Mouse (Mus musculus): ENCODE data around the gene Trmt13. TPM values are rescaled to one million over a fixed set of nuclear protein-coding genes. Genes with fewer than 3 reads are reported as not detected.

Trmt13 gene
- polyA plus RNA-seq (2014; fragmentation: Illumina TruSeq; extraction: RNeasy Lipid Tissue Mini Kit (QIAGEN cat#74804); ENCODE audit: low read depth, low replicate concordance): 44.0 TPM

DNA sequence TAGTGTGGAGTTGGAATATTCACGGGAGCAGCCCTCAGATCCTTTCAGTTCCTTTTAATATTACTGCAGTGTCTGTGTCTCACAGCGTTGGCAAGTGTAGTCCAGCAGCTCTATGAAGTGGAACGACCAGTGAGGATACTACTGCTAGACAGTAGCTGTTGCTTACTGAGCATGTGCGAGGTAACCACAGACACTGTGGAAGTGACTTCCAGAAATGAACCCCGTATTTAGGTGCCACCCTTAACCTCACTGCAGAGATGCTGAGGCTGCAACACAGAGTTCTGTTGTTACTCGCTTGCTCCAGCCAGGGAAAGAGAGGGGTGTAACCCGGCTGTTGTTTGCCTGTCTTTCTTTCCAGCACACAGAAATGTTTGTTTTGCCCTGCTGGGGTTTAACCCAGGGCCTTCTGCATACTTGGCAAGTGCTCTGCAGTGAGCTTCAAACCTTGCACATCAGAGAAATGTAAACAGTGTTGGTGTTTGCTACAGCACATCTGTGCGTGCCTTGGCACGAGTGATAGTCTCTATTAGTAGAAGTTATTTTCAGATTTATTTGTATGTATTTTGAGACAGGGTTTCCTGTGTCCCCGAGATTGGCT lies at the start of gene Trmt13:
Trmt13 (minus strand) TSS at position 293 of the 598 bp plus-strand sequence.

GRCm38 (mm10) chr3:116662463-116662863 lies 48.1 kb upstream of the Trmt13 start, which contains the start of gene Mfsd14a:
Mfsd14a (minus strand) TSS chr3:116662677.

DNA sequence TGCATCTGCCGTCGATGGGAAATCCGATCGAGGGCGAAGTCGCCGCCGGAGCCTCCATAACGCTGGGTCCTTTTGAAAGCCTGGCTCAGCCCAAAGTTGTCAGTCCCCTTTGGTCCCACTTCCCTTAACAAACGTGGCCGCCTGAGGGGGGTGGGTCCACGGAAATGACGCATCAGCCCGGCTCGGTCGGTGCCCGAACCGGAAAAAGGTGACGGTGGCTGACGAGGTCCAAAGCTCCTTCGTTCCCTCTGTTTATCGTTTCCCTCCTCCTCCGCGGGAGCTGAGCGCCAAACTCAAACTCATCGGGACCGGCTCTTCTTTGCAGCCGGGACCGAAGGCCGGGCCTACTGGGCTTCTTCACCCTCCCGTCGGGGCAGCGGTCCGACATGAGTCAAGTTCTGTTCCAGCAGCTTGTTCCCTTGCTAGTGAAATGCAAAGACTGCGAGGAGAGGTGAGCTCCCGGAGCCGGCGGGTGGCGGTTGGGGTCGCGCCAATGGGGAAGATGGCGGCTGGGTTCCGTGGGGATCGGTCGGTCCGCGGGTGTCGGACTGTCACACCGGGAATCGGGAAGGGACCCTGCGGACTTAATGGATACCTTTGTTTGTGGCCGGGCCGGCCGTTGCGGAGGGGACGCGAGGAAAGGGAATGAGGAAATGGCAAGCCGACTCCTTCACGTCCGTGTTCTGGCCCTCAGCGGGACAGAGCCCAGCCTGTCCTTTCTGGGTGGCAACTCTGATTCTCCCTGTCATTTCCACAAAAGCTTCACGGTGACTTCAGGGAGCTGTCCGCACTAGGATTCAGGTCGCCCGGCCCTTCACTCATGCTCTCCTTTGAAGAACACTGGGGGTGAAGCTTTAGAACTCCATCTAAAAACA lies 19.4 kb downstream of the Trmt13 start, which contains the start of gene Sass6:
Sass6 (plus strand) TSS at position 255 of the 875 bp plus-strand sequence.

GRCm38 (mm10) chr3:116562408-116563094 lies 51.8 kb downstream of the Trmt13 start, which contains the start of gene Lrrc39:
Lrrc39 (plus strand) TSS chr3:116562973.

Other genes with a start within 250 kb of the Trmt13 start
- 68.0 TPM for gene Cdc14a, start 190.6 kb downstream of the Trmt13 start, polyA plus RNA-seq (2014; fragmentation: Illumina TruSeq; extraction: RNeasy Lipid Tissue Mini Kit (QIAGEN cat#74804); ENCODE audit: low read depth, low replicate concordance)
- 63.2 TPM for gene Rtca, start 106.4 kb downstream of the Trmt13 start, polyA plus RNA-seq (2014; fragmentation: Illumina TruSeq; extraction: RNeasy Lipid Tissue Mini Kit (QIAGEN cat#74804); ENCODE audit: low read depth, low replicate concordance)
- 57.3 TPM for gene Dbt, start 101.5 kb downstream of the Trmt13 start, polyA plus RNA-seq (2014; fragmentation: Illumina TruSeq; extraction: RNeasy Lipid Tissue Mini Kit (QIAGEN cat#74804); ENCODE audit: low read depth, low replicate concordance)
- 0.41 TPM for gene Lrrc39, start 51.6 kb downstream of the Trmt13 start, polyA plus RNA-seq (2014; fragmentation: Illumina TruSeq; extraction: RNeasy Lipid Tissue Mini Kit (QIAGEN cat#74804); ENCODE audit: low read depth, low replicate concordance)
- 21.3 TPM for gene Sass6, start 19.6 kb downstream of the Trmt13 start, polyA plus RNA-seq (2014; fragmentation: Illumina TruSeq; extraction: RNeasy Lipid Tissue Mini Kit (QIAGEN cat#74804); ENCODE audit: low read depth, low replicate concordance)
- gene Mfsd14a, start 48.1 kb upstream of the Trmt13 start, polyA plus RNA-seq (2014; fragmentation: Illumina TruSeq; extraction: RNeasy Lipid Tissue Mini Kit (QIAGEN cat#74804); ENCODE audit: low read depth, low replicate concordance): 141 TPM
- 1.0 TPM for gene Gm43191, start 66.7 kb upstream of the Trmt13 start, polyA plus RNA-seq (2014; fragmentation: Illumina TruSeq; extraction: RNeasy Lipid Tissue Mini Kit (QIAGEN cat#74804); ENCODE audit: low read depth, low replicate concordance)
- 673 TPM for gene Slc35a3, start 98.2 kb upstream of the Trmt13 start, polyA plus RNA-seq (2014; fragmentation: Illumina TruSeq; extraction: RNeasy Lipid Tissue Mini Kit (QIAGEN cat#74804); ENCODE audit: low read depth, low replicate concordance)
- gene Agl, start 193.6 kb upstream of the Trmt13 start, polyA plus RNA-seq (2014; fragmentation: Illumina TruSeq; extraction: RNeasy Lipid Tissue Mini Kit (QIAGEN cat#74804); ENCODE audit: low read depth, low replicate concordance): 23.9 TPM
- 25.1 TPM for gene Frrs1, start 244.9 kb upstream of the Trmt13 start, polyA plus RNA-seq (2014; fragmentation: Illumina TruSeq; extraction: RNeasy Lipid Tissue Mini Kit (QIAGEN cat#74804); ENCODE audit: low read depth, low replicate concordance)

Measured in sigmoid colon, adult 10 weeks (tissue).